Comparison of ENCODE assay signal across 13 mouse cellular contexts in the genomic region with DNA sequence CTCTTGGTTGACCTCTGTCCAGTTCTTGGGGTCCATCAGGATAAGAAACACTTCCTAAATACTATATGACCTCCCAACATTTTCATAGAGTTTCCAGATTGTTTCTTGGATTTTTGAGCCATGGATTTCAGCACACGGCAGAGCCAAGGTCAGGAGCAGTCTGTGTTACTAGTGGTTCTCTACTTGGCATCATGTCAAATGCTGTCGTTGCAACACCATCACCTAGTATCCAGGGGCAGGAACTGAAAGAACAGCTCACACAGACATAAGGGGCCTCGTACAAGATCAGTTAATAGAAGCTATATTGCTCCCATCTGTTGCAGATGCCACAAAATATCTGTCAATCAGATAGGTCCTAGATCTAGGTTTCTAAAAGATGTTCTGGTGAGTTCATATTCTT.
DNase-seq lines count a peak whose midpoint lies in the region; ATAC-seq and TF ChIP-seq lines count a peak whose summit lies in the region.
"Had no signal": no experiment of that assay in that cellular context is flagged by ENCODE, and none has a peak within 500 bp of the region (broad histone marks: within the 10 kb centered on the region; RNA-seq: fewer than 3 reads in every experiment).

No protein-coding gene starts in this region.

- no peak overlapping the region for H3K27ac ChIP-seq in midbrain, postnatal 0 days (ENCODE audit: low read depth, low read length)
- H3K27ac ChIP-seq in midbrain, embryonic 11.5 days (ENCODE audit: low read depth, low read length): no peak overlapping the region
- H3K27ac ChIP-seq: embryonic facial prominence, embryonic 12.5 days; heart, embryonic 15.5 days; midbrain, embryonic 15.5 days had no signal

- no peak overlapping the region for H3K4me2 ChIP-seq in midbrain, postnatal 0 days (ENCODE audit: low read depth, low read length, poor library complexity, severe bottlenecking)
- no peak overlapping the region for H3K4me2 ChIP-seq in midbrain, embryonic 11.5 days
- H3K4me2 ChIP-seq: embryonic facial prominence, embryonic 12.5 days; heart, embryonic 15.5 days; midbrain, embryonic 15.5 days had no signal

- no peaks in the 10 kb centered on the region for H3K27me3 ChIP-seq in midbrain, postnatal 0 days (ENCODE audit: insufficient read depth, low read length)
- H3K27me3 ChIP-seq in midbrain, embryonic 11.5 days (ENCODE audit: control insufficient read depth, insufficient read depth, low read length): no peaks in the 10 kb centered on the region
- H3K27me3 ChIP-seq: embryonic facial prominence, embryonic 12.5 days; heart, embryonic 15.5 days; midbrain, embryonic 15.5 days had no signal

- WGBS in midbrain, postnatal 0 days: 55% methylated on average over 3 of the region's 3 CpGs
- 81% methylated on average over 3 of the region's 3 CpGs for WGBS in midbrain, embryonic 11.5 days

- intact Hi-C loops in heart, postnatal 14 days (cut with DNase I): loop anchor here (10.0 kb wide), 1 partner anchor 1621 kb away; a partner anchor contains a TSS

- H3K4me1 ChIP-seq in midbrain, postnatal 0 days (ENCODE audit: insufficient read depth, low read length): no peaks in the 10 kb centered on the region
- H3K4me1 ChIP-seq in midbrain, embryonic 11.5 days (ENCODE audit: control insufficient read depth, insufficient read depth, low read length): no peaks in the 10 kb centered on the region

- peak; percentile 65 for DNase-seq in heart, adult 11 months
- DNase-seq in heart, postnatal 14 days: no peak
- DNase-seq in midbrain, postnatal 0 days (ENCODE audit: low spot score): peak; percentile 21
- DNase-seq in midbrain, embryonic 11.5 days (ENCODE audit: low spot score, missing footprints): no peak
- DNase-seq in adrenal gland, postnatal 25 days: peak; percentile 23
- no peak for DNase-seq in cerebellum, adult 11-12 months
- DNase-seq: cerebellum, adult 9-10 months; left cerebral cortex, postnatal 4 days had no signal

- H3K4me3 ChIP-seq in midbrain, postnatal 0 days (ENCODE audit: low read depth, low read length): no peak overlapping the region
- H3K4me3 ChIP-seq in midbrain, embryonic 11.5 days (ENCODE audit: low read depth, low read length): no peak overlapping the region
- H3K4me3 ChIP-seq: embryonic facial prominence, embryonic 12.5 days; heart, embryonic 15.5 days; midbrain, embryonic 15.5 days had no signal

- ATAC-seq in midbrain, postnatal 0 days (ENCODE audit: low FRiP score): no peak
- no peak for ATAC-seq in midbrain, embryonic 11.5 days (ENCODE audit: low FRiP score)
- no peak for ATAC-seq in frontal cortex, adult (ENCODE audit: low TSS enrichment)
- ATAC-seq: inflammation-experienced regulatory T-cells, adult 6 months; midbrain, embryonic 15.5 days had no signal

- no peak overlapping the region for H3K9ac ChIP-seq in midbrain, postnatal 0 days (replicated peaks; ENCODE audit: low read length, poor library complexity, severe bottlenecking)
- no peak overlapping the region for H3K9ac ChIP-seq in midbrain, embryonic 11.5 days (ENCODE audit: low read length)
- H3K9ac ChIP-seq: embryonic facial prominence, embryonic 12.5 days; heart, embryonic 15.5 days; midbrain, embryonic 15.5 days had no signal

- H3K9me3 ChIP-seq in midbrain, postnatal 0 days (ENCODE audit: low read length): no peaks in the 10 kb centered on the region
- no peaks in the 10 kb centered on the region for H3K9me3 ChIP-seq in midbrain, embryonic 11.5 days (ENCODE audit: control insufficient read depth, low read length)
- H3K9me3 ChIP-seq: embryonic facial prominence, embryonic 12.5 days; heart, embryonic 15.5 days; midbrain, embryonic 15.5 days had no signal

- no peaks in the 10 kb centered on the region for H3K36me3 ChIP-seq in midbrain, postnatal 0 days (ENCODE audit: insufficient read depth, low read length)
- H3K36me3 ChIP-seq in midbrain, embryonic 11.5 days (ENCODE audit: control insufficient read depth, insufficient read depth, low read length): no peaks in the 10 kb centered on the region
- H3K36me3 ChIP-seq: embryonic facial prominence, embryonic 12.5 days; heart, embryonic 15.5 days; midbrain, embryonic 15.5 days had no signal

- no peak for TF ChIP-seq CTCF in midbrain, postnatal 0 days (IDR thresholded peaks at IDR 0.05)

Comparison
In these comparisons a context has a peak if more than half of its experiments do, and no peak if none do; other contexts are left out.
1. DNase-seq: peak in heart, adult 11 months (single experiment), midbrain, postnatal 0 days (single experiment) and adrenal gland, postnatal 25 days (single experiment); none in heart, postnatal 14 days (0 of 2), midbrain, embryonic 11.5 days (single experiment) and cerebellum, adult 11-12 months (single experiment).